Mouse (Mus musculus) forebrain, embryonic 13.5 days (tissue): ENCODE results near the gene Zfp11. TPM values are rescaled to one million over a fixed set of nuclear protein-coding genes. Genes with fewer than 3 reads are reported as not detected.
A peak's percentile ranks its signal among the peaks of the same experiment; 100 is the strongest.
"Not testable (repeated sequence)": the region's sequence is repeated elsewhere in the genome, so short reads cannot be mapped to it uniquely, and the experiment has no call there.

Experiments used
- ATAC-seq: fragments of 200-750 bp; cut with Nextera tagmentation; 2 replicates; pipeline ENCODE4 v1.8.0; 2017
- H3K27ac ChIP-seq: fragments of 300-500 bp; sonication (generic); 2 replicates; pipeline ENCODE4 v1.5.1; 2015; ENCODE audit warnings: inconsistent platforms, mild to moderate bottlenecking, moderate library complexity
- H3K27me3 ChIP-seq: fragments of 300-500 bp; sonication (generic); 2 replicates; pipeline ENCODE4 v1.6.1; 2015; ENCODE audit warnings: mild to moderate bottlenecking, inconsistent platforms
- H3K36me3 ChIP-seq: fragments of 300-500 bp; sonication (generic); 2 replicates; pipeline ENCODE4 v1.6.1; 2015; ENCODE audit warnings: mild to moderate bottlenecking, inconsistent platforms; ENCODE audit not compliant: poor library complexity, severe bottlenecking
- H3K4me1 ChIP-seq: fragments of 300-500 bp; sonication (generic); 2 replicates; pipeline ENCODE4 v1.6.1; 2015; ENCODE audit warnings: inconsistent platforms
- H3K4me2 ChIP-seq: fragments of 300-500 bp; sonication (generic); 2 replicates; pipeline ENCODE4 v1.6.1; 2015; ENCODE audit warnings: inconsistent platforms, mild to moderate bottlenecking, moderate library complexity
- H3K4me3 ChIP-seq: fragments of 300-500 bp; sonication (generic); 2 replicates; pipeline ENCODE4 v1.5.1; 2015; ENCODE audit warnings: mild to moderate bottlenecking, inconsistent platforms
- H3K9ac ChIP-seq: fragments of 300-500 bp; sonication (generic); 2 replicates; pipeline ENCODE4 v1.6.1; 2015; ENCODE audit warnings: mild to moderate bottlenecking, inconsistent platforms
- H3K9me3 ChIP-seq: fragments of 300-500 bp; sonication (generic); replicated peaks from 2 replicates; pipeline ENCODE4 v1.6.1; 2016; ENCODE audit warnings: inconsistent platforms
- WGBS: fragments of 180-500 bp; shearing (Covaris S2); methylation state at CpG from one replicate; pipeline ENCODE4 v1.1.7; 2015; 5-methylcytosine and 5-hydroxymethylcytosine counted together
- polyA plus RNA-seq: library from polyadenylated mRNA; unstranded; fragments of >200 nt; fragmentation: Nextera tagmentation; extraction: Ambion mirVana; gene quantifications from 2 replicates; pipeline ENCODE4 v1.2.1, GENCODE M21; 2015

The Zfp11 gene
- 7.7 and 8.5 TPM in 2 replicates for polyA plus RNA-seq

GRCm38 (mm10) chr5:129670036-129670458, at the start of gene Zfp11:
Gene Zfp11 (minus strand): TSS chr5:129670099.
- H3K27ac ChIP-seq = peak within 1 kb of the TSS; percentile 51
- peak; percentile 84 for ATAC-seq
- peaks cover 14% of the 10 kb centered on the region for H3K4me1 ChIP-seq
- peak within 1 kb of the TSS; percentile 86 for H3K9ac ChIP-seq
- H3K27me3 ChIP-seq = no peaks in the 10 kb centered on the region
- H3K9me3 ChIP-seq = peaks cover 4% of the 10 kb centered on the region; the same call in 1 of the 2 replicates
- 1% methylated on average over 23 of the region's 23 CpGs for WGBS
- H3K4me3 ChIP-seq = peak within 1 kb of the TSS; percentile 79
- no peaks in the 10 kb centered on the region for H3K36me3 ChIP-seq
- H3K4me2 ChIP-seq = peak within 1 kb of the TSS; percentile 83

DNA sequence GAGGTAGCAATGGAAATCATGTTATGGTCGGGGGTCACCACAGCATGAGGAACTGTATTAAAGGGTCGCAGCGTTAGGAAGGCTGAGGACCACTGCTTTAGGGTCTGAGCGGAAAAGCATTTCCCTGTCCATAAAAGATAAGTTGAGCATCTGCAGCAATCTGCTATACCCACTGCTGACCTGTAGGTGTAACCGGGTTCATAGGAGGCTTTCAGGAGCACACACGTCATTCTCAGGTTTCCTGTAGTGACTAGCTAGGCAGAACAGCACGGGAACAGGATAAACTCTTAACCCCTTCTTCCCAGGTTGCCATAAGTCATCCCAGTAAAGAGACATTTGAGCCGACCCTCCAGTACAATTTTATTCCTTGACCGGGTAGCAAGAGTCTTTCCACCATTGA, 47.1 kb upstream of the Zfp11 start:
- H3K36me3 ChIP-seq = peaks cover 35% of the 10 kb centered on the region
- 85% methylated on average over 9 of the region's 9 CpGs for WGBS

DNA sequence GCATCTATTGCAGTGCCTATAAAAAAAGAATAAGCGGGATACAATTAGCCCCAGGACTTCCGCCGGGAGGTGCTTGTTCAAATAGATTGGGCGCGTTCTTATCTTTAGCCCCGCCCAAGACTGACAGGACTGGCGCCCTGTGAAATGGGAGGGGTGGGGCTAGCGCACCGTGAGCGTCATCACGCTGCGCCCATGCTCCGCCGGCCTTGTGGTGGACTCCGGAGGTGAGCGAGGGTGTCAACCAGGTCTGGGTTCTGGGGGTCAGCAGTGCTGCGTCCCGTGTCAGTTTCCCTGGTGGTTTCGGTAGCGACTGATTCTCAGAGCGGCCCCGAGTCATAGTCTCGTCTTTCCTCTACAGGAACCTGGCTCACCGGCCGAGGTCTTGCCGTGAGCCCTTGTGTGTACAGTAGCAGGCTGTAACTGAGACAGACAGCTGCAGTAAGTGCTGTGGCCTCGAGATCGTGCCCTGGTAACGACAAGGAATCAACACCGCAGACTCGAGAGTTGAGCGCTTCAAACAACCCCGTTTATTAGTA, 45.5 kb upstream of the Zfp11 start, which contains the start of gene Mrps17:
Mrps17 (plus strand) TSS at position 172 of the 536 bp plus-strand sequence.
- Histone ChIP-seq H3K4me2 (peak within 1 kb of the TSS; percentile 88), H3K9me3 (no peaks in the 10 kb centered on the region), H3K36me3 (peaks cover 35% of the 10 kb centered on the region), H3K4me3 (peak within 1 kb of the TSS; percentile 83), H3K27me3 (0 out of 2 replicates have a peak, but pooled peaks cover 3% of the 10 kb centered on the region), H3K4me1 (peaks cover 9% of the 10 kb centered on the region), H3K27ac (no peak within 1 kb of the TSS), H3K9ac (peak within 1 kb of the TSS; percentile 82)
- peak; percentile 98 for ATAC-seq
- under 1% methylated on average over 33 of the region's 33 CpGs for WGBS

More for the DNA sequence above, 47.1 kb upstream of the Zfp11 start:
- Histone ChIP-seq H3K9me3 (no peaks in the 10 kb centered on the region), H3K27ac (no peak overlapping the region), H3K9ac (no peak overlapping the region), H3K27me3 (0 out of 2 replicates have a peak, but pooled peaks cover 3% of the 10 kb centered on the region), H3K4me1 (peaks cover 9% of the 10 kb centered on the region), H3K4me3 (no peak overlapping the region), H3K4me2 (no peak overlapping the region)
- no peak for ATAC-seq

- Histone ChIP-seq H3K27ac (no peak within 1 kb of the TSS), H3K9me3 (no peaks in the 10 kb centered on the region), H3K36me3 (no peaks in the 10 kb centered on the region), H3K4me3 (no peak within 1 kb of the TSS), H3K4me2 (no peak within 1 kb of the TSS), H3K4me1 (no peaks in the 10 kb centered on the region), H3K9ac (no peak within 1 kb of the TSS), H3K27me3 (0 out of 2 replicates have a peak, but pooled peaks cover 6% of the 10 kb centered on the region)
- no peak for ATAC-seq
- 65% methylated on average over 2 of the region's 2 CpGs for WGBS
These were observed 38.5 kb upstream of the Zfp11 start, which contains the start of gene Sept14 for GRCm38 (mm10) chr5:129708412-129708811. Gene Sept14 (minus strand): TSS chr5:129708512.

DNA sequence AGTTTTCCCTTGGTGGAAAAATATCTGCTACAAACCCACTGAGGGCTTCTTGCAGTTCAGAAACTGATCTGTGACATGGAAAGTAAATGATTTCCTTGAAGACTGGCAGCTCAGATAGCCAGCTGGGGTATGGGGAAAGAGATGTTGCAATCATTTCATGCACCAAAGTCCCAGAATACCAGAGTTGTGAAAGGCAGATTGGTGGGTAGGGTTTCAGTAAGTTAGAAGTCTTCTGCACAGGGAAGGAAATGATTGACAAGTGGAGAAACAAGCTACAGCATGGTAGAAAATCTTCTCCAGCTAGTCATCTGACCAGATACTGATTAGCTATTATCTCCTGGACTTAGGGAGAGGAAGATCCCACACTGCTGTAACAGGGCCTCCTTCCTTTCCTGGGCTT, 33.5 kb upstream of the Zfp11 start:
- no peaks in the 10 kb centered on the region for H3K4me1 ChIP-seq
- no peak overlapping the region for H3K9ac ChIP-seq
- H3K36me3 ChIP-seq = no peaks in the 10 kb centered on the region
- H3K4me2 ChIP-seq = no peak overlapping the region
- no peak for ATAC-seq
- no peak overlapping the region for H3K4me3 ChIP-seq
- no peaks in the 10 kb centered on the region for H3K9me3 ChIP-seq
- 0 out of 2 replicates have a peak, but pooled peaks cover 9% of the 10 kb centered on the region for H3K27me3 ChIP-seq
- H3K27ac ChIP-seq = no peak overlapping the region

DNA sequence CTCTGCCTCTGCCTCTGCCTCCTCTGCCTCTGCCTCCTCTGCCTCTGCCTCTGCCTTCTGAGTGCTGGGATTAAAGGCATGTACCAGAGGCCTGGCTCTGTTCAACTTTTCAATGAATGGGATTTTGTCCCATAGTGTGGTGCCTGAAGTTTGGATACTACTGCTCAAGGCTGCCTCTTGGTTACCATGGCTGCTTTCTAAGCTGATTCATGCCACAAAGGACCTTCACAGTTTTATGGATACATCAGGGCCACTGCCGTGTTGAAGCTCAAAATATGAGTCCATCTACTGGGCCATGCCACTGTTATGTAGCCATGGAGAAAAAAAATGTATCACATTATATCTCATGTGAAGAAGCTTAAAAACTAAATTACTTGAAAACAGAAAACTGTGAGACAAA, 31.8 kb upstream of the Zfp11 start:
- Histone ChIP-seq H3K27ac (no peak overlapping the region), H3K27me3 (peaks cover 7% of the 10 kb centered on the region; the same call in 1 of the 2 replicates), H3K4me3 (no peak overlapping the region), H3K9ac (no peak overlapping the region), H3K9me3 (no peaks in the 10 kb centered on the region), H3K4me2 (no peak overlapping the region), H3K4me1 (no peaks in the 10 kb centered on the region), H3K36me3 (no peaks in the 10 kb centered on the region)
- WGBS = 77% methylated on average over 1 of the region's 1 CpGs
- ATAC-seq = no peak

- Histone ChIP-seq H3K36me3 (no peaks in the 10 kb centered on the region), H3K9ac (no peak overlapping the region), H3K27me3 (peaks cover 7% of the 10 kb centered on the region; the same call in 1 of the 2 replicates), H3K4me1 (no peaks in the 10 kb centered on the region), H3K9me3 (no peaks in the 10 kb centered on the region), H3K4me3 (no peak overlapping the region), H3K4me2 (no peak overlapping the region), H3K27ac (no peak overlapping the region)
- ATAC-seq = no peak
- 25% methylated on average over 2 of the region's 2 CpGs for WGBS
These were observed 30.6 kb upstream of the Zfp11 start for GRCm38 (mm10) chr5:129700506-129700905.

- no peaks in the 10 kb centered on the region for H3K4me1 ChIP-seq
- H3K27me3 ChIP-seq = no peaks in the 10 kb centered on the region
- no peak overlapping the region for H3K4me3 ChIP-seq
- no peak overlapping the region for H3K4me2 ChIP-seq
- no peak overlapping the region for H3K9ac ChIP-seq
- no peaks in the 10 kb centered on the region for H3K36me3 ChIP-seq
- ATAC-seq = no peak
- no peaks in the 10 kb centered on the region for H3K9me3 ChIP-seq
- WGBS = 86% methylated on average over 3 of the region's 3 CpGs
- H3K27ac ChIP-seq = no peak overlapping the region
These were observed 20.6 kb upstream of the Zfp11 start for GRCm38 (mm10) chr5:129690528-129690927.

DNA sequence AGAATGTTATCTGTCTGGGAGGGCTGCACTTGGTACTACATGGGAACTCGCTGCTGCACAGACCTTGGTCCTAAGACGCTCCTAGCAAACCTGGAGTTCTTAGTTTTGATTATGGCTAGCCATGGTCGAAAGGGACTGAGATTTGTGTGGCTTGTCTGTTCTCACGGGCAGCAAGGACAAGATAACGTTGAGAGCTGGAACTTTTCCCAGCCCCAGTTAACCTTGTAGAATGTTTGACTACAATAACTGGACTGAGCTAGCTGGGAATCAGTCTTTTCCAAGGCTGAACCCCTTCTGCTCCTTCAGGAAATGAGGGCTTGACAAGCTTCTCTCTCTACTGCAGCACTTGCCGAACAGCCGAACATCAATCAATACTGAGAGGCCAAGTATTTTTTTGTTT, 17.7 kb upstream of the Zfp11 start:
- Histone ChIP-seq H3K27me3 (0 out of 2 replicates have a peak, but pooled peaks cover 2% of the 10 kb centered on the region), H3K4me2 (no peak overlapping the region), H3K9me3 (no peaks in the 10 kb centered on the region), H3K9ac (no peak overlapping the region), H3K4me3 (no peak overlapping the region), H3K4me1 (no peaks in the 10 kb centered on the region), H3K27ac (no peak overlapping the region), H3K36me3 (no peaks in the 10 kb centered on the region)
- ATAC-seq = no peak
- WGBS = 88% methylated on average over 7 of the region's 7 CpGs

DNA sequence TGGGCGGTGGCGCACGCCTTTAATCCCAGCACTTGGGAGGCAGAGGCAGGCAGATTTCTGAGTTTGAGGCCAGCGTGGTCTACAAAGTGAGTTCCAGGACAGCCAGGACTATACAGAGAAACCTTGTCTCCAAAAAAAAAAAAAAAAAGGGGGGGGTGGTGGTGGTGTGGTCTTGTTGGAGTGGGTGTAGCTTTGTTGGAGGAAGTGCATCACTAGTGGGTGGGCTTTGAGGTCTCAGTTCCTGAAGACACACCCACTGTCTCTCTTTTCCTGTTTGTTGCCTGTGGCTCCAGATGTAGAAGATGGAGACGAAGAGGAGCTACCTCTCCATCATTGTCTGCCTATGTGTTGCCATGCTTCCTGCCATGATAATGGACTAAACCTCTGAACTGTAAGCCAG, 15.2 kb upstream of the Zfp11 start:
- H3K4me3 ChIP-seq, ATAC-seq, H3K27me3 ChIP-seq, H3K4me1 ChIP-seq, H3K36me3 ChIP-seq, H3K27ac ChIP-seq, H3K4me2 ChIP-seq, H3K9me3 ChIP-seq, H3K9ac ChIP-seq: not testable (repeated sequence)
- WGBS = 95% methylated on average over 5 of the region's 5 CpGs

- peak; percentile 53 for ATAC-seq
- Histone ChIP-seq H3K36me3 (no peaks in the 10 kb centered on the region), H3K4me3 (peak overlapping the region; percentile 79), H3K9me3 (no peaks in the 10 kb centered on the region; the same call in 1 of the 2 replicates), H3K27ac (peak overlapping the region; percentile 51), H3K27me3 (no peaks in the 10 kb centered on the region), H3K9ac (peak overlapping the region; percentile 86), H3K4me1 (peaks cover 14% of the 10 kb centered on the region), H3K4me2 (peak overlapping the region; percentile 83)
- under 1% methylated on average over 31 of the region's 31 CpGs for WGBS
These were observed 355 bp downstream of the Zfp11 start for GRCm38 (mm10) chr5:129669453-129670035.

DNA sequence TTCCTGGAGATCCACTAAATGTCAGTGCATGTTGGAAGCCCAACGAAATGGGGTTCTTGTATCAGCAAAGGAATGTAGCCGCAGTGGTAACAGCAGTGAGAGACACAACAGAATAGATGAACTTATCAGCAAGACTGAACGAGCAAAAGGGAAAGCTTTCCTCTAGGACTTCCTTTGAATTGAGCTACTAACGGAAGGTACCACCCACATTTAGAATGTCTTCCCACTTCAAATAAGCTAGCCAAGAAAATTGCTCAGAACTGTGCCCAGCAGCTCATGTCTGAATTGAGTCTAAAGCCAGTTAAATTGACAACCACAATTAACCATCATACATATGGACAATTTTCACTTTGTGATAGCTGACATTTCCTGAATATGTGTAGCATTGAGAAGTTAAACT, 2.0 kb downstream of the Zfp11 start:
- no peaks in the 10 kb centered on the region for H3K27me3 ChIP-seq
- H3K9ac ChIP-seq = no peak overlapping the region
- H3K4me2 ChIP-seq = no peak overlapping the region
- H3K27ac ChIP-seq = no peak overlapping the region
- H3K36me3 ChIP-seq = no peaks in the 10 kb centered on the region
- WGBS = 89% methylated on average over 4 of the region's 4 CpGs
- H3K9me3 ChIP-seq = no peaks in the 10 kb centered on the region
- no peak for ATAC-seq
- H3K4me3 ChIP-seq = no peak overlapping the region
- peaks cover 14% of the 10 kb centered on the region for H3K4me1 ChIP-seq
